Mouse (Mus musculus) spleen, adult 2 months (tissue): ENCODE measurements around the gene Dock8. TPM values are rescaled to one million over a fixed set of nuclear protein-coding genes. Genes with fewer than 3 reads are reported as not detected.

Experiments
- DNase-seq, 2 experiments: peaks; one replicate each; pipeline versions ENCODE4 v3.0.0 to v3.0.0-alpha.2; 2012 to 2021; ENCODE audit warnings: low spot score in 2 of 2, low read depth in 1 of 2
- H3K27ac ChIP-seq: fragments of 200-500 bp; 2 replicates; pipeline ENCODE4 v1.5.1; 2012; ENCODE audit warnings: low read length, inconsistent platforms; ENCODE audit not compliant: insufficient read depth
- H3K27me3 ChIP-seq: fragments of 200-500 bp; 2 replicates; pipeline ENCODE4 v1.6.1; 2012; ENCODE audit warnings: mild to moderate bottlenecking, moderate library complexity, low read length, inconsistent platforms; ENCODE audit not compliant: control insufficient read depth, insufficient read depth
- H3K36me3 ChIP-seq: fragments of 200-500 bp; 2 replicates; pipeline ENCODE4 v1.6.1; 2012; ENCODE audit warnings: mild to moderate bottlenecking, low read length, inconsistent platforms; ENCODE audit not compliant: control insufficient read depth, insufficient read depth
- H3K4me1 ChIP-seq: fragments of 200-500 bp; 2 replicates; pipeline ENCODE4 v1.6.1; 2011; ENCODE audit warnings: inconsistent platforms; ENCODE audit not compliant: control insufficient read depth, insufficient read depth, insufficient read length
- H3K4me3 ChIP-seq: fragments of 200-500 bp; 2 replicates; pipeline ENCODE4 v1.5.1; 2011; ENCODE audit warnings: mild to moderate bottlenecking, inconsistent platforms; ENCODE audit not compliant: insufficient read depth, insufficient read length; ENCODE audit errors: extremely low read depth
- CTCF ChIP-seq: fragments of 200-500 bp; IDR thresholded peaks from 2 replicates; pipeline ENCODE4 v1.5.1; 2011; ENCODE audit warnings: mild to moderate bottlenecking, inconsistent platforms; ENCODE audit not compliant: insufficient read depth, insufficient read length, insufficient replicate concordance; ENCODE audit errors: extremely low read depth
- POLR2A ChIP-seq: fragments of 200-500 bp; IDR thresholded peaks from 2 replicates; pipeline ENCODE4 v1.6.1; 2011; ENCODE audit warnings: low read depth, low read length, inconsistent platforms
- WGBS: fragments of 180-500 bp; shearing (Covaris S2); methylation state at CpG from one replicate; pipeline ENCODE4 v1.1.7; 2018; 5-methylcytosine and 5-hydroxymethylcytosine counted together
- polyA plus RNA-seq: library from polyadenylated mRNA; depleted of rRNA; stranded (reverse); fragments of >200 nt; gene quantifications from 2 replicates; pipeline ENCODE4 v1.2.3, GENCODE M21; 2012; rRNA removed

The Dock8 gene
- polyA plus RNA-seq, result 36.6 and 47.5 TPM in 2 replicates

GRCm38 (mm10) chr19:24999201-24999886, at the start of gene Dock8:
TSS of gene Dock8 (plus strand) at chr19:24999534.
- Histone ChIP-seq H3K27ac (peak within 1 kb of the TSS; percentile 81), H3K36me3 (no peaks in the 10 kb centered on the region), H3K4me3 (peak within 1 kb of the TSS; percentile 75), H3K27me3 (no peaks in the 10 kb centered on the region; the same call in 1 of the 2 replicates), H3K4me1 (peaks cover 12% of the 10 kb centered on the region)
- WGBS, result under 1% methylated on average over 103 of the region's 109 CpGs
- DNase-seq, result peak; percentile 28 to 70
- TF ChIP-seq POLR2A, result peak; percentile 28
- TF ChIP-seq CTCF, result 0 out of 2 replicates have a peak, but pooled peaks have one; percentile 6

- DNase-seq, result peak in 1 of 2 experiments; percentile 56
- H3K4me1 ChIP-seq, result peaks cover 2% of the 10 kb centered on the region; the same call in 1 of the 2 replicates
- H3K36me3 ChIP-seq, result peaks cover 6% of the 10 kb centered on the region
- no peak overlapping the region for H3K27ac ChIP-seq
- H3K27me3 ChIP-seq, result no peaks in the 10 kb centered on the region
- no peak for TF ChIP-seq POLR2A
- no peak for TF ChIP-seq CTCF
- WGBS, result 34% methylated on average over 3 of the region's 3 CpGs
- H3K4me3 ChIP-seq, result no peak overlapping the region
These were observed 40.8 kb upstream of the Dock8 start for GRCm38 (mm10) chr19:24958531-24958930.

GRCm38 (mm10) chr19:24961172-24961962, 38.0 kb upstream of the Dock8 start, which contains the start of gene Cbwd1:
TSS of gene Cbwd1 (minus strand) at chr19:24961610.
- TF ChIP-seq POLR2A (peak; percentile 63), CTCF (peak; percentile 90)
- Histone ChIP-seq H3K4me3 (peak within 1 kb of the TSS; percentile 65), H3K27ac (no peak within 1 kb of the TSS), H3K4me1 (peaks cover 5% of the 10 kb centered on the region; the same call in 1 of the 2 replicates), H3K27me3 (no peaks in the 10 kb centered on the region), H3K36me3 (no peaks in the 10 kb centered on the region)
- peak; percentile 96 to 98 for DNase-seq
- under 1% methylated on average over 36 of the region's 36 CpGs for WGBS

- WGBS, result 38% methylated on average over 2 of the region's 2 CpGs
- no peak for TF ChIP-seq CTCF
- no peak for TF ChIP-seq POLR2A
- no peak overlapping the region for H3K4me3 ChIP-seq
- no peaks in the 10 kb centered on the region for H3K27me3 ChIP-seq
- no peak for DNase-seq
- no peaks in the 10 kb centered on the region for H3K36me3 ChIP-seq
- H3K4me1 ChIP-seq, result 0 out of 2 replicates have a peak, but pooled peaks cover 3% of the 10 kb centered on the region
- peak overlapping the region; percentile 8; the same call in 1 of the 2 replicates for H3K27ac ChIP-seq
These were observed 33.1 kb upstream of the Dock8 start for GRCm38 (mm10) chr19:24966203-24966602.

- 66% methylated on average over 2 of the region's 2 CpGs for WGBS
- H3K4me1 ChIP-seq, result 0 out of 2 replicates have a peak, but pooled peaks cover 3% of the 10 kb centered on the region
- no peak for DNase-seq
- no peak overlapping the region; the same call in 1 of the 2 replicates for H3K27ac ChIP-seq
- no peaks in the 10 kb centered on the region for H3K27me3 ChIP-seq
- no peak overlapping the region for H3K4me3 ChIP-seq
- TF ChIP-seq CTCF (no peak), POLR2A (no peak)
- no peaks in the 10 kb centered on the region for H3K36me3 ChIP-seq
These were observed 32.4 kb upstream of the Dock8 start for GRCm38 (mm10) chr19:24966941-24967340.

GRCm38 (mm10) chr19:24971307-24971706, 28.0 kb upstream of the Dock8 start:
- Histone ChIP-seq H3K4me1 (no peaks in the 10 kb centered on the region), H3K36me3 (no peaks in the 10 kb centered on the region), H3K27me3 (no peaks in the 10 kb centered on the region), H3K4me3 (no peak overlapping the region), H3K27ac (no peak overlapping the region)
- WGBS, result 7% methylated on average over 7 of the region's 7 CpGs
- TF ChIP-seq CTCF, result no peak
- no peak for TF ChIP-seq POLR2A
- DNase-seq, result peak in 1 of 2 experiments; percentile 45
